Mouse (Mus musculus) stomach, postnatal 0 days (tissue): ENCODE data around the gene Pold2. TPM values are rescaled to one million over a fixed set of nuclear protein-coding genes. Genes with fewer than 3 reads are reported as not detected.

Experiments used
- ATAC-seq: fragments of 200-750 bp; cut with Nextera tagmentation; 2 replicates; pipeline ENCODE4 v1.8.0; 2017; ENCODE audit not compliant: low FRiP score, low TSS enrichment
- DNase-seq: peaks from one replicate; pipeline ENCODE4 v3.0.0-alpha.2; 2016; ENCODE audit warnings: low spot score
- H3K27ac ChIP-seq: fragments of 300-500 bp; sonication (generic); replicated peaks from 2 replicates; pipeline ENCODE4 v1.5.1; 2014; ENCODE audit warnings: mild to moderate bottlenecking, control low read depth
- H3K27me3 ChIP-seq: fragments of 300-500 bp; sonication (generic); 2 replicates; pipeline ENCODE4 v1.6.1; 2014; ENCODE audit warnings: low read length; ENCODE audit not compliant: control insufficient read depth, insufficient read depth
- H3K36me3 ChIP-seq: fragments of 300-500 bp; sonication (generic); 2 replicates; pipeline ENCODE4 v1.6.1; 2014; ENCODE audit warnings: low read length, mixed read lengths; ENCODE audit not compliant: control insufficient read depth, insufficient read depth
- H3K4me1 ChIP-seq: fragments of 300-500 bp; sonication (generic); replicated peaks from 2 replicates; pipeline ENCODE4 v1.6.1; 2014; ENCODE audit warnings: antibody characterized with exemption; ENCODE audit not compliant: control insufficient read depth, insufficient read depth
- H3K4me2 ChIP-seq: fragments of 300-500 bp; sonication (generic); replicated peaks from 2 replicates; pipeline ENCODE4 v1.6.1; 2014; ENCODE audit warnings: low read depth, mild to moderate bottlenecking, control low read depth, moderate library complexity
- H3K4me3 ChIP-seq: fragments of 300-500 bp; sonication (generic); 2 replicates; pipeline ENCODE4 v1.5.1; 2014; ENCODE audit warnings: low read depth, low read length, control low read depth
- H3K9ac ChIP-seq: fragments of 300-500 bp; sonication (generic); 2 replicates; pipeline ENCODE4 v1.6.1; 2014; ENCODE audit warnings: mild to moderate bottlenecking, low read length, control low read depth, mixed read lengths
- H3K9me3 ChIP-seq: fragments of 300-500 bp; sonication (generic); 2 replicates; pipeline ENCODE4 v1.6.1; 2016; ENCODE audit warnings: low read length; ENCODE audit not compliant: control insufficient read depth
- CTCF ChIP-seq: IDR thresholded peaks from 2 replicates; pipeline ENCODE4 v1.5.1; 2016; ENCODE audit warnings: antibody characterized with exemption, low read depth, mild to moderate bottlenecking, moderate library complexity
- EP300 ChIP-seq: optimal IDR thresholded peaks from 2 replicates; pipeline ENCODE3; 2016; ENCODE audit warnings: antibody characterized with exemption
- WGBS: fragments of 180-500 bp; shearing (Covaris S2); extraction: QIAGEN DNeasy Blood & Tissue Kit; methylation state at CpG from one replicate; pipeline ENCODE4 v1.1.7; 2014; 5-methylcytosine and 5-hydroxymethylcytosine counted together
- polyA plus RNA-seq: library from polyadenylated mRNA; unstranded; fragments of >200 nt; fragmentation: Nextera tagmentation; extraction: Ambion mirVana; gene quantifications from 2 replicates; pipeline ENCODE4 v1.2.1, GENCODE M21; 2015

The Pold2 gene
- polyA plus RNA-seq, 1 experiment from 2014 or later, result 51.1 TPM

GRCm38 (mm10) chr11:5908642-5909041 is 30.6 kb upstream of the Pold2 start:
- DNase-seq (peak; percentile 67), ATAC-seq (peak; percentile 87)
- Histone ChIP-seq H3K27ac (peak overlapping the region; percentile 76), H3K9ac (no peak overlapping the region), H3K4me3 (no peak overlapping the region), H3K36me3 (no peaks in the 10 kb centered on the region), H3K27me3 (no peaks in the 10 kb centered on the region), H3K4me2 (no peak overlapping the region), H3K4me1 (no peaks in the 10 kb centered on the region), H3K9me3 (no peaks in the 10 kb centered on the region)
- 30% methylated on average over 4 of the region's 4 CpGs for WGBS
- TF ChIP-seq CTCF (no peak), EP300 (no peak)

GRCm38 (mm10) chr11:5907096-5907495 is 29.0 kb upstream of the Pold2 start:
- H3K36me3 ChIP-seq, result no peaks in the 10 kb centered on the region
- H3K4me3 ChIP-seq, result no peak overlapping the region
- H3K9ac ChIP-seq, result no peak overlapping the region
- TF ChIP-seq EP300 (no peak), CTCF (no peak)
- H3K4me2 ChIP-seq, result no peak overlapping the region
- H3K27ac ChIP-seq, result no peak overlapping the region
- H3K4me1 ChIP-seq, result 0 out of 2 replicates have a peak, but pooled peaks cover 2% of the 10 kb centered on the region
- ATAC-seq (no peak), DNase-seq (no peak)
- no peaks in the 10 kb centered on the region for H3K27me3 ChIP-seq
- WGBS, result 64% methylated on average over 5 of the region's 5 CpGs
- H3K9me3 ChIP-seq, result no peaks in the 10 kb centered on the region

- Histone ChIP-seq H3K27ac (no peak overlapping the region), H3K4me2 (no peak overlapping the region), H3K4me1 (peaks cover 6% of the 10 kb centered on the region; the same call in 1 of the 2 replicates), H3K9ac (no peak overlapping the region), H3K27me3 (no peaks in the 10 kb centered on the region), H3K36me3 (no peaks in the 10 kb centered on the region), H3K9me3 (no peaks in the 10 kb centered on the region), H3K4me3 (no peak overlapping the region)
- 67% methylated on average over 10 of the region's 10 CpGs for WGBS
- ATAC-seq (no peak), DNase-seq (no peak)
- TF ChIP-seq EP300 (no peak), CTCF (no peak)
Measured at GRCm38 (mm10) chr11:5905778-5906518, 27.9 kb upstream of the Pold2 start.

GRCm38 (mm10) chr11:5904871-5905270 is 26.8 kb upstream of the Pold2 start:
- H3K9me3 ChIP-seq, result no peaks in the 10 kb centered on the region
- 88% methylated on average over 6 of the region's 6 CpGs for WGBS

GRCm38 (mm10) chr11:5904357-5904756 is 26.3 kb upstream of the Pold2 start:
- H3K4me1 ChIP-seq, result peaks cover 6% of the 10 kb centered on the region; the same call in 1 of the 2 replicates
- WGBS, result 75% methylated on average over 19 of the region's 19 CpGs
- no peak overlapping the region for H3K9ac ChIP-seq

More at GRCm38 (mm10) chr11:5904871-5905270, 26.8 kb upstream of the Pold2 start:
- Histone ChIP-seq H3K27ac (no peak overlapping the region), H3K4me2 (no peak overlapping the region), H3K4me1 (peaks cover 6% of the 10 kb centered on the region; the same call in 1 of the 2 replicates), H3K36me3 (no peaks in the 10 kb centered on the region), H3K9ac (no peak overlapping the region), H3K4me3 (no peak overlapping the region), H3K27me3 (no peaks in the 10 kb centered on the region)
- TF ChIP-seq CTCF (no peak), EP300 (no peak)
- DNase-seq, result no peak
- no peak for ATAC-seq

GRCm38 (mm10) chr11:5903844-5904243 is 25.8 kb upstream of the Pold2 start:
- Histone ChIP-seq H3K27me3 (no peaks in the 10 kb centered on the region), H3K4me3 (no peak overlapping the region), H3K9me3 (no peaks in the 10 kb centered on the region), H3K4me1 (peaks cover 6% of the 10 kb centered on the region; the same call in 1 of the 2 replicates), H3K27ac (no peak overlapping the region), H3K36me3 (no peaks in the 10 kb centered on the region), H3K4me2 (no peak overlapping the region), H3K9ac (no peak overlapping the region)
- no peak for DNase-seq
- WGBS, result 76% methylated on average over 2 of the region's 2 CpGs
- TF ChIP-seq EP300 (no peak), CTCF (no peak)
- ATAC-seq, result no peak

More at GRCm38 (mm10) chr11:5904357-5904756, 26.3 kb upstream of the Pold2 start:
- ATAC-seq (no peak), DNase-seq (no peak)
- Histone ChIP-seq H3K9me3 (no peaks in the 10 kb centered on the region), H3K36me3 (no peaks in the 10 kb centered on the region), H3K4me2 (no peak overlapping the region), H3K4me3 (no peak overlapping the region), H3K27ac (no peak overlapping the region), H3K27me3 (no peaks in the 10 kb centered on the region)
- TF ChIP-seq CTCF, result no peak
- TF ChIP-seq EP300, result no peak
